Comparison of ENCODE assay signal across 28 mouse cellular contexts in genomic region chr4:59897814-59898520, GRCm38 (mm10). TPM values are rescaled to one million over a fixed set of nuclear protein-coding genes. Genes with fewer than 3 reads are reported as not detected.
DNase-seq lines count a peak whose midpoint lies in the region; ATAC-seq and TF ChIP-seq lines count a peak whose summit lies in the region.
"Had no signal": no experiment of that assay in that cellular context is flagged by ENCODE, and none has a peak within 500 bp of the region (broad histone marks: within the 10 kb centered on the region; RNA-seq: fewer than 3 reads in every experiment).

No protein-coding gene starts in this region.

- TF ChIP-seq POLR2A in testis, adult 2 months (IDR thresholded peaks at IDR 0.05; ENCODE audit: control insufficient read depth, low read depth, low read length), result no peak

- no peaks in the 10 kb centered on the region for H3K27me3 ChIP-seq in heart, embryonic 11.5 days (ENCODE audit: control insufficient read depth, insufficient read depth, low read length)
- no peaks in the 10 kb centered on the region for H3K27me3 ChIP-seq in intestine, embryonic 15.5 days (replicated peaks)
- no peaks in the 10 kb centered on the region for H3K27me3 ChIP-seq in intestine, embryonic 16.5 days (replicated peaks; ENCODE audit: control insufficient read depth, insufficient read depth, low read length)
- H3K27me3 ChIP-seq in testis, adult 2 months (ENCODE audit: control insufficient read depth, insufficient read depth, low read length), result no peaks in the 10 kb centered on the region
- H3K27me3 ChIP-seq in hindbrain, embryonic 14.5 days (ENCODE audit: control insufficient read depth, insufficient read depth, low read length), result no peaks in the 10 kb centered on the region
- H3K27me3 ChIP-seq: forebrain, embryonic 13.5 days; limb, embryonic 15.5 days; liver, embryonic 15.5 days; midbrain, embryonic 12.5 days had no signal

- no peak for ATAC-seq in heart, embryonic 11.5 days (replicated peaks; ENCODE audit: insufficient number of reproducible peaks, low FRiP score, low TSS enrichment)
- ATAC-seq in intestine, embryonic 15.5 days, result peak; percentile 34; the same call in 1 of the 2 replicates
- no peak for ATAC-seq in intestine, embryonic 16.5 days
- no peak for ATAC-seq in hindbrain, embryonic 14.5 days (ENCODE audit: low FRiP score)
- ATAC-seq: forebrain, embryonic 13.5 days had no signal

- H3K9me3 ChIP-seq in heart, embryonic 11.5 days (replicated peaks; ENCODE audit: control insufficient read depth, low read length), result no peaks in the 10 kb centered on the region
- no peaks in the 10 kb centered on the region for H3K9me3 ChIP-seq in intestine, embryonic 15.5 days
- no peaks in the 10 kb centered on the region for H3K9me3 ChIP-seq in intestine, embryonic 16.5 days (ENCODE audit: control insufficient read depth, low read length)
- no peaks in the 10 kb centered on the region for H3K9me3 ChIP-seq in hindbrain, embryonic 14.5 days (ENCODE audit: control insufficient read depth, low read length)
- H3K9me3 ChIP-seq: forebrain, embryonic 13.5 days; hindbrain, embryonic 10.5 days; limb, embryonic 15.5 days; liver, embryonic 15.5 days; midbrain, embryonic 12.5 days had no signal

- DNase-seq in heart, adult 8-10 months (ENCODE audit: low spot score), result no peak
- no peak for DNase-seq in testis, postnatal 14 days (ENCODE audit: low spot score)
- DNase-seq in hindbrain, embryonic 14.5 days (ENCODE audit: low spot score), result no peak
- DNase-seq: B cell, adult 2 months; cerebellum, adult 9-11 months; kidney, adult 2 months; kidney, postnatal 10 days; retina, postnatal 1 day; thymus, adult 2 months had no signal

- peak overlapping the region; percentile 84 for H3K27ac ChIP-seq in heart, embryonic 11.5 days (ENCODE audit: low read depth, low read length)
- H3K27ac ChIP-seq in intestine, embryonic 15.5 days, result no peak overlapping the region
- no peak overlapping the region for H3K27ac ChIP-seq in intestine, embryonic 16.5 days (ENCODE audit: low read length)
- H3K27ac ChIP-seq in testis, adult 2 months (ENCODE audit: control insufficient read depth, insufficient read depth, low read depth, low read length), result peak overlapping the region; percentile 63; the same call in 1 of the 2 replicates
- no peak overlapping the region for H3K27ac ChIP-seq in hindbrain, embryonic 14.5 days
- H3K27ac ChIP-seq: forebrain, embryonic 13.5 days; hindbrain, embryonic 10.5 days; limb, embryonic 15.5 days; liver, embryonic 15.5 days; midbrain, embryonic 12.5 days had no signal

- no peak overlapping the region for H3K4me2 ChIP-seq in heart, embryonic 11.5 days
- H3K4me2 ChIP-seq in intestine, embryonic 15.5 days (replicated peaks), result no peak overlapping the region
- no peak overlapping the region for H3K4me2 ChIP-seq in intestine, embryonic 16.5 days (ENCODE audit: low read depth, low read length)
- H3K4me2 ChIP-seq in hindbrain, embryonic 14.5 days (replicated peaks), result no peak overlapping the region
- H3K4me2 ChIP-seq: forebrain, embryonic 13.5 days; limb, embryonic 15.5 days; liver, embryonic 15.5 days; midbrain, embryonic 12.5 days had no signal

- 49% methylated on average over 12 of the region's 12 CpGs for WGBS in heart, embryonic 11.5 days (ENCODE audit: insufficient replicate concordance)
- WGBS in intestine, embryonic 15.5 days, result 77% methylated on average over 12 of the region's 12 CpGs
- WGBS in intestine, embryonic 16.5 days, result 73% methylated on average over 12 of the region's 12 CpGs
- WGBS in hindbrain, embryonic 14.5 days, result 93% methylated on average over 12 of the region's 12 CpGs

- no peak for TF ChIP-seq CTCF in testis, adult 2 months (IDR thresholded peaks at IDR 0.05; ENCODE audit: control insufficient read depth, insufficient read depth, insufficient replicate concordance, low read depth, low read length)

- peak overlapping the region; percentile 28; the same call in 1 of the 2 replicates for H3K9ac ChIP-seq in heart, embryonic 11.5 days (ENCODE audit: low read depth, low read length)
- H3K9ac ChIP-seq in intestine, embryonic 15.5 days, result no peak overlapping the region
- H3K9ac ChIP-seq in intestine, embryonic 16.5 days (ENCODE audit: low read depth, low read length), result no peak overlapping the region
- H3K9ac ChIP-seq in hindbrain, embryonic 14.5 days, result no peak overlapping the region
- H3K9ac ChIP-seq: forebrain, embryonic 13.5 days; limb, embryonic 15.5 days; liver, embryonic 15.5 days; midbrain, embryonic 12.5 days had no signal

- peaks cover 25% of the 10 kb centered on the region for H3K4me1 ChIP-seq in heart, embryonic 11.5 days (ENCODE audit: control insufficient read depth, insufficient read depth, low read length)
- no peaks in the 10 kb centered on the region for H3K4me1 ChIP-seq in intestine, embryonic 15.5 days (replicated peaks)
- H3K4me1 ChIP-seq in intestine, embryonic 16.5 days (ENCODE audit: control insufficient read depth, insufficient read depth, low read length), result no peaks in the 10 kb centered on the region
- no peaks in the 10 kb centered on the region for H3K4me1 ChIP-seq in testis, adult 2 months (ENCODE audit: control insufficient read depth, insufficient read depth, low read length)
- H3K4me1 ChIP-seq in hindbrain, embryonic 14.5 days (replicated peaks; ENCODE audit: control insufficient read depth, insufficient read depth, low read length), result no peaks in the 10 kb centered on the region
- H3K4me1 ChIP-seq: forebrain, embryonic 13.5 days; hindbrain, embryonic 10.5 days; liver, embryonic 15.5 days; midbrain, embryonic 12.5 days had no signal

- H3K4me3 ChIP-seq in heart, embryonic 11.5 days (ENCODE audit: low read depth, low read length), result no peak overlapping the region
- no peak overlapping the region for H3K4me3 ChIP-seq in intestine, embryonic 15.5 days (replicated peaks)
- no peak overlapping the region for H3K4me3 ChIP-seq in intestine, embryonic 16.5 days (ENCODE audit: low read length)
- H3K4me3 ChIP-seq in testis, adult 2 months (ENCODE audit: control insufficient read depth, low read depth, low read length), result no peak overlapping the region
- no peak overlapping the region for H3K4me3 ChIP-seq in hindbrain, embryonic 14.5 days (replicated peaks; ENCODE audit: low read length)
- H3K4me3 ChIP-seq: forebrain, embryonic 13.5 days; hindbrain, embryonic 10.5 days; limb, embryonic 15.5 days; liver, embryonic 15.5 days; midbrain, embryonic 12.5 days had no signal

- no peaks in the 10 kb centered on the region for H3K36me3 ChIP-seq in heart, embryonic 11.5 days (ENCODE audit: control insufficient read depth, insufficient read depth, low read length)
- no peaks in the 10 kb centered on the region for H3K36me3 ChIP-seq in intestine, embryonic 15.5 days
- no peaks in the 10 kb centered on the region for H3K36me3 ChIP-seq in intestine, embryonic 16.5 days (ENCODE audit: control insufficient read depth, insufficient read depth, low read length)
- H3K36me3 ChIP-seq in testis, adult 2 months (ENCODE audit: control insufficient read depth, insufficient read depth, low read length), result no peaks in the 10 kb centered on the region
- peaks cover 52% of the 10 kb centered on the region for H3K36me3 ChIP-seq in hindbrain, embryonic 14.5 days (replicated peaks; ENCODE audit: control insufficient read depth, insufficient read depth)

RNA-seq across cellular contexts. Expression of gene Slc46a2, which starts 16.9 kb away (rescaled TPM):
- polyA plus RNA-seq in heart, embryonic 11.5 days (2014; fragmentation: Nextera tagmentation; extraction: Ambion mirVana), result 0.13 and 0.39 TPM in 2 replicates
- total RNA-seq in heart, adult 8-10 months (2022), result under 1 TPM in 2 of 4 experiments, not detected in 2; 0.09 to 0.14 TPM
- polyA plus RNA-seq in intestine, embryonic 15.5 days (2015; fragmentation: Nextera tagmentation; extraction: Ambion mirVana), result not detected in 2 replicates
- polyA plus RNA-seq in intestine, embryonic 16.5 days (2015; fragmentation: Nextera tagmentation; extraction: Ambion mirVana), result not detected in 2 replicates
- polyA plus RNA-seq in testis, adult 2 months (2012; rRNA removed), result 0.04 and 0.94 TPM in 2 replicates
- polyA plus RNA-seq in hindbrain, embryonic 14.5 days (2014; fragmentation: Nextera tagmentation; extraction: Ambion mirVana), result not detected in 2 replicates
- total RNA-seq: gastrocnemius, adult 8-10 months; layer of hippocampus, adult 18-20 months; layer of hippocampus, postnatal 25 days; left cerebral cortex, postnatal 14 days; monocyte, adult 5-6 weeks had no signal
- polyA plus RNA-seq: brain, embryonic 14.5 days; cortical plate, adult 2 months; embryonic facial prominence, embryonic 11.5 days; forebrain, embryonic 13.5 days; frontal cortex, adult 2 months; hindbrain, embryonic 10.5 days; liver, embryonic 15.5 days; midbrain, embryonic 12.5 days; neural tube, embryonic 11.5 days had no signal

Comparison
In these comparisons a context has a peak if more than half of its experiments do, and no peak if none do; other contexts are left out.
1. H3K27ac ChIP-seq: peak in heart, embryonic 11.5 days (single experiment) and testis, adult 2 months (single experiment); none in intestine, embryonic 15.5 days (single experiment), intestine, embryonic 16.5 days (single experiment) and hindbrain, embryonic 14.5 days (single experiment).